In genomic region chr11:3983291-3983862, GRCm38 (mm10) we compare ENCODE assay signal across 8 mouse cellular contexts. TPM values are rescaled to one million over a fixed set of nuclear protein-coding genes. Genes with fewer than 3 reads are reported as not detected.
A peak's percentile ranks its signal among the peaks of the same experiment; 100 is the strongest.
DNase-seq lines count a peak whose midpoint lies in the region; ATAC-seq lines count a peak whose summit lies in the region.

Gene Gal3st1, plus strand, starts transcription at chr11:3983636.

- peak within 1 kb of the TSS; percentile 81 for H3K4me2 ChIP-seq in heart, embryonic 13.5 days
- H3K4me2 ChIP-seq in forebrain, embryonic 11.5 days (ENCODE audit: low read depth, low read length, severe bottlenecking), result peak within 1 kb of the TSS; percentile 60
- H3K4me2 ChIP-seq in liver, embryonic 12.5 days, result peak within 1 kb of the TSS; percentile 53
- peak within 1 kb of the TSS; percentile 78 for H3K4me2 ChIP-seq in neural tube, embryonic 12.5 days (replicated peaks)

- H3K9ac ChIP-seq in heart, embryonic 13.5 days, result peak within 1 kb of the TSS; percentile 75
- H3K9ac ChIP-seq in forebrain, embryonic 11.5 days (ENCODE audit: low read length), result peak within 1 kb of the TSS; percentile 53
- H3K9ac ChIP-seq in liver, embryonic 12.5 days, result no peak within 1 kb of the TSS
- peak within 1 kb of the TSS; percentile 56 for H3K9ac ChIP-seq in neural tube, embryonic 12.5 days

- H3K27me3 ChIP-seq in heart, embryonic 13.5 days (replicated peaks), result peaks cover 25% of the 10 kb centered on the region
- H3K27me3 ChIP-seq in forebrain, embryonic 11.5 days (ENCODE audit: control insufficient read depth, insufficient read depth, low read length), result peaks cover 4% of the 10 kb centered on the region
- H3K27me3 ChIP-seq in liver, embryonic 12.5 days (replicated peaks), result peaks cover 47% of the 10 kb centered on the region
- peaks cover 10% of the 10 kb centered on the region for H3K27me3 ChIP-seq in neural tube, embryonic 12.5 days (replicated peaks)

- no peak for DNase-seq in heart, postnatal 25 days (ENCODE audit: low spot score)
- DNase-seq in forebrain, embryonic 11.5 days (ENCODE audit: low spot score), result peak; percentile 63
- peak; percentile 68 for DNase-seq in kidney, postnatal 10 days
- no peak for DNase-seq in ovary, postnatal 14 days (ENCODE audit: low spot score)
- DNase-seq in spleen, adult 18-20 months, result no peak

- intact Hi-C loops in heart, postnatal 25 days (cut with DNase I), result no loop called here

- H3K9me3 ChIP-seq in heart, embryonic 13.5 days, result no peaks in the 10 kb centered on the region
- H3K9me3 ChIP-seq in forebrain, embryonic 11.5 days (ENCODE audit: control insufficient read depth, low read length), result no peaks in the 10 kb centered on the region
- H3K9me3 ChIP-seq in liver, embryonic 12.5 days (replicated peaks), result no peaks in the 10 kb centered on the region
- no peaks in the 10 kb centered on the region for H3K9me3 ChIP-seq in neural tube, embryonic 12.5 days

- 2% methylated on average over 27 of the region's 37 CpGs for WGBS in heart, embryonic 13.5 days
- 1% methylated on average over 29 of the region's 37 CpGs for WGBS in forebrain, embryonic 11.5 days
- 2% methylated on average over 31 of the region's 37 CpGs for WGBS in liver, embryonic 12.5 days (ENCODE audit: insufficient replicate concordance)
- WGBS in neural tube, embryonic 12.5 days, result 1% methylated on average over 34 of the region's 37 CpGs

- H3K27ac ChIP-seq in heart, embryonic 13.5 days (replicated peaks), result no peak within 1 kb of the TSS
- no peak within 1 kb of the TSS for H3K27ac ChIP-seq in forebrain, embryonic 11.5 days (ENCODE audit: low read depth, low read length)
- no peak within 1 kb of the TSS for H3K27ac ChIP-seq in liver, embryonic 12.5 days
- H3K27ac ChIP-seq in neural tube, embryonic 12.5 days, result no peak within 1 kb of the TSS

- H3K4me3 ChIP-seq in heart, embryonic 13.5 days, result peak within 1 kb of the TSS; percentile 54
- peak within 1 kb of the TSS; percentile 35 for H3K4me3 ChIP-seq in forebrain, embryonic 11.5 days (ENCODE audit: low read depth, low read length)
- H3K4me3 ChIP-seq in liver, embryonic 12.5 days, result peak within 1 kb of the TSS; percentile 44
- peak within 1 kb of the TSS; percentile 37 for H3K4me3 ChIP-seq in neural tube, embryonic 12.5 days

- peaks cover 30% of the 10 kb centered on the region for H3K36me3 ChIP-seq in heart, embryonic 13.5 days
- no peaks in the 10 kb centered on the region; the same call in 1 of the 2 replicates for H3K36me3 ChIP-seq in forebrain, embryonic 11.5 days (ENCODE audit: control insufficient read depth, insufficient read depth, low read length)
- H3K36me3 ChIP-seq in liver, embryonic 12.5 days, result peaks cover 30% of the 10 kb centered on the region
- peaks cover 30% of the 10 kb centered on the region for H3K36me3 ChIP-seq in neural tube, embryonic 12.5 days

- no peak for ATAC-seq in heart, embryonic 13.5 days (ENCODE audit: extremely low read depth, insufficient number of reproducible peaks, low FRiP score, low TSS enrichment)
- no peak for ATAC-seq in forebrain, embryonic 11.5 days (replicated peaks; ENCODE audit: low FRiP score)
- ATAC-seq in liver, embryonic 12.5 days, result peak; percentile 44
- peak; percentile 51 for ATAC-seq in neural tube, embryonic 12.5 days (ENCODE audit: low FRiP score, low read depth)

- H3K4me1 ChIP-seq in heart, embryonic 13.5 days, result peaks cover 27% of the 10 kb centered on the region
- H3K4me1 ChIP-seq in forebrain, embryonic 11.5 days (replicated peaks; ENCODE audit: control insufficient read depth, insufficient read depth, low read length), result peaks cover 2% of the 10 kb centered on the region; the same call in 1 of the 2 replicates
- 0 out of 2 replicates have a peak, but pooled peaks cover 16% of the 10 kb centered on the region for H3K4me1 ChIP-seq in liver, embryonic 12.5 days
- peaks cover 15% of the 10 kb centered on the region for H3K4me1 ChIP-seq in neural tube, embryonic 12.5 days

RNA-seq across cellular contexts. Expression of gene Gal3st1, which starts in this region (rescaled TPM):
- 0.17 and 0.52 TPM in 2 replicates for polyA plus RNA-seq in heart, embryonic 13.5 days (2015; fragmentation: Nextera tagmentation; extraction: Ambion mirVana)
- total RNA-seq in heart, postnatal 25 days (2021), result under 1 TPM; 0.17 to 0.31 TPM
- 0.41 and 0.57 TPM in 2 replicates for polyA plus RNA-seq in forebrain, embryonic 11.5 days (2014; fragmentation: Nextera tagmentation; extraction: Ambion mirVana)
- 0.72 and 0.85 TPM in 2 replicates for polyA plus RNA-seq in liver, embryonic 12.5 days (2016; fragmentation: Nextera tagmentation; extraction: Ambion mirVana)
- polyA plus RNA-seq in neural tube, embryonic 12.5 days (2016; fragmentation: Nextera tagmentation; extraction: Ambion mirVana), result 2.5 and 3.0 TPM in 2 replicates

Comparison
In these comparisons a context has a peak if more than half of its experiments do, and no peak if none do; other contexts are left out.
1. Peak in DNase-seq, H3K4me3 ChIP-seq, H3K9ac ChIP-seq and H3K4me2 ChIP-seq in forebrain, embryonic 11.5 days; RNA of the gene not detected or under 1 TPM.
2. Peak in ATAC-seq, H3K4me3 ChIP-seq and H3K4me2 ChIP-seq in liver, embryonic 12.5 days; RNA of the gene not detected or under 1 TPM.